Mouse (Mus musculus) MEL (cell line): ENCODE results near the gene Uevld.

Experiments
- CHD1 ChIP-seq: IDR thresholded peaks from 2 replicates; pipeline ENCODE4 v1.6.1; 2012; ENCODE audit warnings: low read depth, mild to moderate bottlenecking, inconsistent platforms, low read length, improper control_type of control experiment
- CTCF ChIP-seq, 3 experiments: IDR thresholded peaks in 2 of 3; conservative IDR thresholded peaks in 1 of 3; 2 replicates each; pipeline ENCODE4 v1.5.1; 2011 to 2012; ENCODE audit warnings: low read length in 3 of 3, low read depth in 2 of 3, mild to moderate bottlenecking in 2 of 3, improper control_type of control experiment in 1 of 3, inconsistent platforms in 1 of 3, mixed read lengths in 1 of 3, moderate library complexity in 1 of 3; ENCODE audit not compliant: control insufficient read depth in 1 of 3, insufficient read depth in 1 of 3, poor library complexity in 1 of 3, severe bottlenecking in 1 of 3
- ELF1 ChIP-seq: IDR thresholded peaks from 2 replicates; pipeline ENCODE4 v1.6.1; 2014; ENCODE audit warnings: low read depth, mild to moderate bottlenecking, inconsistent platforms, low read length, improper control_type of control experiment, moderate library complexity
- EP300 ChIP-seq, 2 experiments: IDR thresholded peaks; 2 replicates each; pipeline ENCODE4 v1.6.1; 2011; ENCODE audit warnings: improper control_type of control experiment in 2 of 2, low read length in 2 of 2, low read depth in 1 of 2, mild to moderate bottlenecking in 1 of 2
- HCFC1 ChIP-seq: IDR thresholded peaks from 2 replicates; pipeline ENCODE4 v1.6.1; 2012; ENCODE audit warnings: low read depth, mild to moderate bottlenecking, inconsistent platforms, low read length, improper control_type of control experiment, moderate library complexity
- POLR2A ChIP-seq, 2 experiments: IDR thresholded peaks; 2 replicates each; pipeline ENCODE4 v1.6.1; 2011 to 2012; ENCODE audit warnings: low read length in 2 of 2, mild to moderate bottlenecking in 2 of 2, control low read depth in 1 of 2, improper control_type of control experiment in 1 of 2, low read depth in 1 of 2, moderate library complexity in 1 of 2; ENCODE audit not compliant: control insufficient read depth in 1 of 2, insufficient read depth in 1 of 2, poor library complexity in 1 of 2
- POLR2AphosphoS5 ChIP-seq: IDR thresholded peaks from 2 replicates; pipeline ENCODE4 v1.6.1; 2012; ENCODE audit warnings: low read depth, borderline replicate concordance, mild to moderate bottlenecking, inconsistent platforms, low read length, moderate library complexity, mixed read lengths
- TAL1 ChIP-seq: IDR thresholded peaks from 2 replicates; pipeline ENCODE4 v1.6.1; 2012; ENCODE audit warnings: mild to moderate bottlenecking, inconsistent platforms, low read length, moderate library complexity, mixed read lengths
- TCF12 ChIP-seq: IDR thresholded peaks from 2 replicates; pipeline ENCODE4 v1.6.1; 2014; ENCODE audit warnings: low read depth, mild to moderate bottlenecking, inconsistent platforms, low read length, improper control_type of control experiment, moderate library complexity
- UBTF ChIP-seq: IDR thresholded peaks from 2 replicates; pipeline ENCODE4 v1.6.1; 2012; ENCODE audit warnings: low read depth, mild to moderate bottlenecking, inconsistent platforms, low read length, improper control_type of control experiment, moderate library complexity, borderline replicate concordance; ENCODE audit not compliant: insufficient read depth
- ZKSCAN1 ChIP-seq: IDR thresholded peaks from 2 replicates; pipeline ENCODE4 v1.6.1; 2012; ENCODE audit warnings: low read depth, mild to moderate bottlenecking, inconsistent platforms, low read length, improper control_type of control experiment, moderate library complexity

DNA sequence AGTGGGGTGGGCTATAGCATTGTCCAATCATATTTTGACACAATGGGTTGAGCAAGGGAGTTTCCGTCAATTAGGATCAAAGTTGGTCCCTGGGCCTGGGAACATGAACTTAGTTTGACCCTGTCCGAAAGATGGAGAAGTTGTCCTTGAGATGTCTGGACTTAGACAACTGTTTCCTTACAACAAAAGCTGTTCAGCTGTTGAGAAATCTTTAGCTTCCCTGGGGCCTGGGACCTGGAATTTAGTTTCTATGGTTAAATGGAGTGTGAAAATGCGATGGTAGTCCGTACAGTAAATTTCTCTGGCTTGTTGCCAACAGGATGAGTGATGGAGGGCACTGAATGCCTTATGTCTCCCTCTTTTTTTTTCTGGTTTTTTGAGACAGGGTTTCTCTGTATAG, 36.3 kb downstream of the Uevld start:
- TF ChIP-seq CTCF (IDR thresholded peaks at IDR 0.05 in 2 of 3, conservative IDR thresholded peaks at IDR 0.05 in 1 of 3; ENCODE audit: control insufficient read depth in 1 of 3, insufficient read depth in 1 of 3, low read depth in 2 of 3, low read length in 3 of 3, poor library complexity in 1 of 3, severe bottlenecking in 1 of 3): no peak
- no peak for TF ChIP-seq HCFC1
- no peak for TF ChIP-seq ZKSCAN1
- TF ChIP-seq POLR2AphosphoS5: no peak
- TF ChIP-seq TAL1: no peak
- TF ChIP-seq CHD1: no peak
- TF ChIP-seq TCF12: no peak
- TF ChIP-seq EP300 (IDR thresholded peaks at IDR 0.05; ENCODE audit: low read depth in 1 of 2, low read length in 2 of 2): no peak
- no peak for TF ChIP-seq UBTF
- TF ChIP-seq ELF1: no peak
- TF ChIP-seq POLR2A (IDR thresholded peaks at IDR 0.05; ENCODE audit: control insufficient read depth in 1 of 2, insufficient read depth in 1 of 2, low read depth in 1 of 2, low read length in 2 of 2, poor library complexity in 1 of 2): no peak
